Mouse (Mus musculus) ES-Bruce4 (cell line): ENCODE data around the gene Ppp1r14d.

Experiments
- CTCF ChIP-seq: IDR thresholded peaks from one replicate; pipeline ENCODE4 v1.8.1; 2011; ENCODE audit warnings: low read depth, low read length
- POLR2A ChIP-seq: IDR thresholded peaks from one replicate; pipeline ENCODE4 v1.8.1; 2011; ENCODE audit warnings: low read length; ENCODE audit not compliant: insufficient read depth

DNA sequence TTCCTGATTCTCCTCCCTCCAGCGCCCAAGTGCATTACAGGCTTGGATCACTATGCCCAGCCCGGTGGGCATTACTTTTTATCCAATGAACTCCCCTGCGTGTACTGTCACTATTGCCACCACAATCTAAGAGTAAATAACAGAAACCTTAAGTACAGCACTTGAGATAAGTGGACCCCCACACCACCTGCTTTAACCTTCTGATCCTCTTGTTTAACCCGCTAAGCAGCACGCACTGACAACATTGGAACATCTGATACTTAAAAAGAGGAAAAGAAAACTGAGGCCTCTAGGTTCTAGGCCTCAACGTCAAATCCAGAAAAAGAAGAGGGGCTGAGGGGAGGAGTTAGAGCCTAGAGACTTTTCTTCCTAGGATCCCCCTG, 21.8 kb downstream of the Ppp1r14d start:
- TF ChIP-seq CTCF: no peak
- no peak for TF ChIP-seq POLR2A
